Mouse (Mus musculus): ENCODE data around the gene 1700020L24Rik.

GRCm38 (mm10) chr11:83420338-83420737, 17.1 kb upstream of the 1700020L24Rik start:
- no peak for TF ChIP-seq ZNF384 (IDR thresholded peaks at IDR 0.05; ENCODE audit: low read depth, low read length)
- TF ChIP-seq POLR2A (IDR thresholded peaks at IDR 0.05; ENCODE audit: control insufficient read depth in 1 of 2, insufficient read depth in 1 of 2, low read depth in 1 of 2, low read length in 2 of 2, poor library complexity in 1 of 2), result no peak
- TF ChIP-seq ZKSCAN1 (IDR thresholded peaks at IDR 0.05; ENCODE audit: low read depth, low read length), result no peak
- no peak for TF ChIP-seq UBTF (IDR thresholded peaks at IDR 0.05; ENCODE audit: borderline replicate concordance, insufficient read depth, low read depth, low read length)
- TF ChIP-seq ETS1 (IDR thresholded peaks at IDR 0.05; ENCODE audit: low read depth, low read length), result no peak
- no peak for TF ChIP-seq TBP (IDR thresholded peaks at IDR 0.05; ENCODE audit: low read depth, low read length)
- no peak for TF ChIP-seq MAFK (IDR thresholded peaks at IDR 0.05; ENCODE audit: borderline replicate concordance, low read depth, low read length)
- no peak for TF ChIP-seq EP300 (IDR thresholded peaks at IDR 0.05; ENCODE audit: low read depth in 1 of 2, low read length in 2 of 2)
- no peak for TF ChIP-seq NELFE (IDR thresholded peaks at IDR 0.05; ENCODE audit: low read depth, low read length)
- no peak for TF ChIP-seq MYC (IDR thresholded peaks at IDR 0.05; ENCODE audit: low read depth, low read length)
- no peak for TF ChIP-seq RCOR1 (IDR thresholded peaks at IDR 0.05; ENCODE audit: low read depth, low read length)
- peak; percentile 46 to 64 (median 59) for TF ChIP-seq CTCF (IDR thresholded peaks at IDR 0.05 in 2 of 3, conservative IDR thresholded peaks at IDR 0.05 in 1 of 3; ENCODE audit: control insufficient read depth in 1 of 3, insufficient read depth in 1 of 3, low read depth in 2 of 3, low read length in 3 of 3, poor library complexity in 1 of 3, severe bottlenecking in 1 of 3)
- TF ChIP-seq ZC3H11A (IDR thresholded peaks at IDR 0.05; ENCODE audit: low read depth, low read length), result no peak
